8 mouse cellular contexts compared by ENCODE assay signal in genomic region chr11:81779881-81780280, GRCm38 (mm10).
A peak's percentile ranks its signal among the peaks of the same experiment; 100 is the strongest.
DNase-seq lines count a peak whose midpoint lies in the region; ATAC-seq lines count a peak whose summit lies in the region.

No protein-coding gene starts in this region.

- no peak overlapping the region for H3K4me3 ChIP-seq in heart, embryonic 11.5 days (ENCODE audit: low read depth, low read length)
- H3K4me3 ChIP-seq in hindbrain, embryonic 11.5 days (ENCODE audit: low read depth, low read length) = no peak overlapping the region

- WGBS in heart, embryonic 11.5 days (ENCODE audit: insufficient replicate concordance) = 81% methylated on average over 7 of the region's 7 CpGs
- 88% methylated on average over 7 of the region's 7 CpGs for WGBS in hindbrain, embryonic 11.5 days

- no peaks in the 10 kb centered on the region for H3K36me3 ChIP-seq in heart, embryonic 11.5 days (ENCODE audit: control insufficient read depth, insufficient read depth, low read length)
- no peaks in the 10 kb centered on the region for H3K36me3 ChIP-seq in hindbrain, embryonic 11.5 days (ENCODE audit: control insufficient read depth, insufficient read depth, low read length)

- peak; percentile 96 for DNase-seq in heart, adult 11 months
- peak; percentile 9 for DNase-seq in adrenal gland, postnatal 25 days
- peak; percentile 30 for DNase-seq in gastrocnemius, postnatal 10 days
- DNase-seq in layer of hippocampus, postnatal 36 days = peak; percentile 11 to 15
- no peak for DNase-seq in hindbrain, embryonic 11.5 days (ENCODE audit: low spot score)
- no peak for DNase-seq in natural killer cell, adult 2 months (ENCODE audit: low spot score in 2 of 2)

- H3K27me3 ChIP-seq in heart, embryonic 11.5 days (ENCODE audit: control insufficient read depth, insufficient read depth, low read length) = no peaks in the 10 kb centered on the region
- H3K27me3 ChIP-seq in hindbrain, embryonic 11.5 days (ENCODE audit: control insufficient read depth, insufficient read depth, low read length) = no peaks in the 10 kb centered on the region

- no peaks in the 10 kb centered on the region for H3K9me3 ChIP-seq in heart, embryonic 11.5 days (replicated peaks; ENCODE audit: control insufficient read depth, low read length)
- no peaks in the 10 kb centered on the region for H3K9me3 ChIP-seq in hindbrain, embryonic 11.5 days (ENCODE audit: control insufficient read depth, low read length)

- H3K27ac ChIP-seq in heart, embryonic 11.5 days (ENCODE audit: low read depth, low read length) = no peak overlapping the region
- no peak overlapping the region for H3K27ac ChIP-seq in hindbrain, embryonic 11.5 days (ENCODE audit: low read depth, low read length)

- H3K9ac ChIP-seq in heart, embryonic 11.5 days (ENCODE audit: low read depth, low read length) = no peak overlapping the region
- no peak overlapping the region for H3K9ac ChIP-seq in hindbrain, embryonic 11.5 days (ENCODE audit: low read depth, low read length)

- ATAC-seq in heart, embryonic 11.5 days (replicated peaks; ENCODE audit: insufficient number of reproducible peaks, low FRiP score, low TSS enrichment) = no peak
- no peak for ATAC-seq in monocyte, adult 5-6 weeks (replicated peaks; ENCODE audit: insufficient number of reproducible peaks, low FRiP score, low TSS enrichment, poor library complexity, severe bottlenecking)
- no peak for ATAC-seq in hindbrain, embryonic 11.5 days (ENCODE audit: low FRiP score)

- no peak overlapping the region for H3K4me2 ChIP-seq in heart, embryonic 11.5 days
- no peak overlapping the region for H3K4me2 ChIP-seq in hindbrain, embryonic 11.5 days (replicated peaks; ENCODE audit: low read depth, low read length)

- H3K4me1 ChIP-seq in heart, embryonic 11.5 days (ENCODE audit: control insufficient read depth, insufficient read depth, low read length) = no peaks in the 10 kb centered on the region
- H3K4me1 ChIP-seq in hindbrain, embryonic 11.5 days (replicated peaks; ENCODE audit: control insufficient read depth, insufficient read depth, low read length) = no peaks in the 10 kb centered on the region

Comparison
In these comparisons a context has a peak if more than half of its experiments do, and no peak if none do; other contexts are left out.
1. DNase-seq: peak in heart, adult 11 months (single experiment), adrenal gland, postnatal 25 days (single experiment), gastrocnemius, postnatal 10 days (single experiment) and layer of hippocampus, postnatal 36 days (2 of 2); none in hindbrain, embryonic 11.5 days (single experiment) and natural killer cell, adult 2 months (0 of 2).